In the genomic region with DNA sequence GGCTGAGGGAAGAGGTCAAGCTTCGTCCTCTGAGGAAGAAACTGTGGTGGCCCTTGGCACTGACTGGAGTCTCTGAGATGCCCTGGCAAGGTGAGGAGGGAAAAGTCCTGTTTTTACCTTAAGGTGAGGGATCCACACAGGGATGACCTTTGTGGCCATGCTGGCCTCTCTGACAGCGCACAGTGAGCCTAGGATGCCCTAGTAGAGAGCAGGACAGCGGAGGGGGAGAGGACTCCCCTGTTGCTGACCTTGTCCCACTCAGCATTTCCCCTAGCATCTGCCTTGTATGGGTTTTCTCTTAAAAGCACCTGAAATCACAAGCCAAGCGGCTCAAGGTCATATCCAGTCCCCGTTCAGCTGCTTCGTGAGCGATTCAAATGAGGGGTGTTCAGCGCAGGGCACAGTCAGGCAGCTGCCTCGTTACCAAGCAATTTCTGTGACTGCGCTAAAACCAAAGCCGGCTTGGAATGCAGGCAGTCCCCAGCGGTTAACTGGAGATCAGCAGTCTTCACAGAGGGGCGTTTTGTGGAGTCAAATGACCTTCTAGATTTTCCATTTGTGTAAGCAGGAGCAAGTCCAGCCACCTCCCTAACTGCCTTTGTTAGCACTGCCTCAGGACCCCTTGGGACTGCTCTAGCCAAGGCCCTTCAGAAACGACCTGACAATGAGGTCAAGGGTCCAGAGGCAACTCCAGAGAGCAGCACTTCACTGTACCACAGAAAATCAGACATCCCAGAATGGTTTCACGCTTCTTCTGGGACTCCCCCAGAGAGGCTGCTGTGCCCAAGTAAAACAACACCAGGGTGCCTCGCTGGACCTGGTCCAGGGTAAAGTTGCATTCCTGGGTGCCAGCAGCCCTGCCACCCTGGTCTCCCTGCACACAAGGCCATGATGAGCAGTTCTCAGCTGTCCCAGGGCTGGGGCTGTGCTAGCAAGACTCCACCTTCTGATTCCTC, we compare ENCODE assay signal across 8 mouse cellular contexts. TPM values are rescaled to one million over a fixed set of nuclear protein-coding genes. Genes with fewer than 3 reads are reported as not detected.
DNase-seq lines count a peak whose midpoint lies in the region; ATAC-seq lines count a peak whose summit lies in the region.

No protein-coding gene starts in this region.

- intact Hi-C loops in heart, postnatal 36 days (cut with DNase I): no loop called here

- DNase-seq in heart, adult 11 months: peak; percentile 91
- no peak for DNase-seq in heart, postnatal 36 days
- DNase-seq in adrenal gland, adult 8-10 months: peak; percentile 40
- DNase-seq in forelimb bud, embryonic 11.5 days (ENCODE audit: low read depth, low spot score): peak; percentile 83
- peak; percentile 66 to 68 for DNase-seq in kidney, postnatal 36 days
- DNase-seq in yolk sac, embryonic 10.5 days (ENCODE audit: low spot score): peak; percentile 38
- DNase-seq in cerebellum, postnatal 14 days: no peak

- ATAC-seq in granulocyte monocyte progenitor cell, adult 5-6 weeks (replicated peaks; ENCODE audit: poor library complexity, severe bottlenecking): no peak

RNA-seq across cellular contexts. Expression of a gene that starts 20.9 kb away (rescaled TPM):
- 10 to 100 TPM; 13.2 to 15.8 TPM for total RNA-seq in heart, postnatal 36 days (2021)
- 10 to 100 TPM; 33.1 to 43.1 (median 38.4) TPM for total RNA-seq in adrenal gland, adult 8-10 months (2022)
- total RNA-seq in granulocyte monocyte progenitor cell, adult 5-6 weeks (2014; fragmentation: Nextera tagmentation): 25.5 and 27.9 TPM in 2 replicates
- 19.6 and 24.5 TPM in 2 replicates for total RNA-seq in granulocyte monocyte progenitor cell, adult 5-6 weeks (2017)

RNA-seq across cellular contexts. Expression of a gene that starts 46.2 kb away (rescaled TPM):
- 10 to 100 TPM; 55.1 to 60.7 TPM for total RNA-seq in heart, postnatal 36 days (2021)
- 10 to 100 TPM; 64.4 to 99.3 (median 78.9) TPM for total RNA-seq in adrenal gland, adult 8-10 months (2022)
- 18.7 and 19.6 TPM in 2 replicates for total RNA-seq in granulocyte monocyte progenitor cell, adult 5-6 weeks (2014; fragmentation: Nextera tagmentation)
- 9.6 and 13.3 TPM in 2 replicates for total RNA-seq in granulocyte monocyte progenitor cell, adult 5-6 weeks (2017)

Comparison
In these comparisons a context has a peak if more than half of its experiments do, and no peak if none do; other contexts are left out.
1. DNase-seq: peak in heart, adult 11 months (single experiment), adrenal gland, adult 8-10 months (single experiment), forelimb bud, embryonic 11.5 days (single experiment), kidney, postnatal 36 days (2 of 2) and yolk sac, embryonic 10.5 days (single experiment); none in heart, postnatal 36 days (0 of 2) and cerebellum, postnatal 14 days (0 of 2).